ENCODE assay signal across 10 mouse cellular contexts in genomic region chr6:100502961-100503782, GRCm38 (mm10).
DNase-seq lines count a peak whose midpoint lies in the region; ATAC-seq and TF ChIP-seq lines count a peak whose summit lies in the region.
"Had no signal": no experiment of that assay in that cellular context is flagged by ENCODE, and none has a peak within 500 bp of the region (broad histone marks: within the 10 kb centered on the region; RNA-seq: fewer than 3 reads in every experiment).

No protein-coding gene starts in this region.

- no peak overlapping the region for H3K4me3 ChIP-seq in liver, adult 2 months (ENCODE audit: insufficient read depth, low read depth, low read length)
- H3K4me3 ChIP-seq in forebrain, embryonic 13.5 days: no peak overlapping the region
- no peak overlapping the region for H3K4me3 ChIP-seq in intestine, embryonic 15.5 days (replicated peaks)
- H3K4me3 ChIP-seq in liver, postnatal 0 days (ENCODE audit: low read depth, low read length): no peak overlapping the region
- H3K4me3 ChIP-seq: neural tube, embryonic 12.5 days had no signal

- WGBS in liver, adult 2 months: 68% methylated on average over 14 of the region's 14 CpGs
- WGBS in forebrain, embryonic 13.5 days: 48% methylated on average over 14 of the region's 14 CpGs
- WGBS in intestine, embryonic 15.5 days: 59% methylated on average over 14 of the region's 14 CpGs
- 74% methylated on average over 14 of the region's 14 CpGs for WGBS in liver, postnatal 0 days (ENCODE audit: insufficient replicate concordance)

- TF ChIP-seq CTCF in liver, adult 2 months (IDR thresholded peaks at IDR 0.05; ENCODE audit: low read depth, low read length): no peak
- TF ChIP-seq CTCF in liver, postnatal 0 days (IDR thresholded peaks at IDR 0.05; ENCODE audit: low read depth): no peak

- H3K27ac ChIP-seq in liver, adult 2 months (replicated peaks; ENCODE audit: insufficient read depth, low read depth, low read length): no peak overlapping the region
- peak overlapping the region; percentile 40; the same call in 1 of the 2 replicates for H3K27ac ChIP-seq in forebrain, embryonic 13.5 days
- H3K27ac ChIP-seq in intestine, embryonic 15.5 days: no peak overlapping the region
- H3K27ac ChIP-seq in liver, postnatal 0 days (ENCODE audit: low read depth): no peak overlapping the region
- H3K27ac ChIP-seq: kidney, postnatal 0 days; neural tube, embryonic 12.5 days had no signal

- no peaks in the 10 kb centered on the region for H3K79me2 ChIP-seq in liver, adult 2 months (ENCODE audit: control insufficient read depth, insufficient read depth, low read length)

- no peak for TF ChIP-seq EP300 in liver, postnatal 0 days (IDR thresholded peaks at IDR 0.05; ENCODE audit: low read depth)

- H3K4me1 ChIP-seq in liver, adult 2 months (ENCODE audit: control insufficient read depth, insufficient read depth, low read length): no peaks in the 10 kb centered on the region; the same call in 1 of the 2 replicates
- peaks cover 22% of the 10 kb centered on the region for H3K4me1 ChIP-seq in forebrain, embryonic 13.5 days
- H3K4me1 ChIP-seq in intestine, embryonic 15.5 days (replicated peaks): 0 out of 2 replicates have a peak, but pooled peaks cover 7% of the 10 kb centered on the region
- peaks cover 8% of the 10 kb centered on the region; the same call in 1 of the 2 replicates for H3K4me1 ChIP-seq in liver, postnatal 0 days (ENCODE audit: insufficient read depth)

- no peaks in the 10 kb centered on the region for H3K36me3 ChIP-seq in liver, adult 2 months (ENCODE audit: control insufficient read depth, insufficient read depth, low read length)
- no peaks in the 10 kb centered on the region for H3K36me3 ChIP-seq in forebrain, embryonic 13.5 days (ENCODE audit: poor library complexity, severe bottlenecking)
- H3K36me3 ChIP-seq in intestine, embryonic 15.5 days: no peaks in the 10 kb centered on the region
- H3K36me3 ChIP-seq in liver, postnatal 0 days (replicated peaks; ENCODE audit: insufficient read depth, low read length): no peaks in the 10 kb centered on the region
- H3K36me3 ChIP-seq: neural tube, embryonic 12.5 days had no signal

- no peaks in the 10 kb centered on the region for H3K27me3 ChIP-seq in liver, adult 2 months (ENCODE audit: control insufficient read depth, insufficient read depth, low read length)
- no peaks in the 10 kb centered on the region for H3K27me3 ChIP-seq in forebrain, embryonic 13.5 days
- no peaks in the 10 kb centered on the region for H3K27me3 ChIP-seq in intestine, embryonic 15.5 days (replicated peaks)
- no peaks in the 10 kb centered on the region for H3K27me3 ChIP-seq in liver, postnatal 0 days (ENCODE audit: insufficient read depth, low read length)

- peak; percentile 59 for DNase-seq in liver, adult 2 months (ENCODE audit: extremely low read depth, low read depth, low spot score)
- DNase-seq in liver: no peak
- peak; percentile 97 for DNase-seq in brain, adult 2 months (ENCODE audit: low read depth, low spot score)
- DNase-seq in lung, postnatal 36 days: peak; percentile 74
- no peak for DNase-seq in liver, postnatal 0 days
- no peak for DNase-seq in thymus, postnatal 25 days

- ATAC-seq in forebrain, embryonic 13.5 days: peak; percentile 83
- 0 out of 2 replicates have a peak, but pooled peaks have one; percentile 31 for ATAC-seq in intestine, embryonic 15.5 days
- no peak for ATAC-seq in liver, postnatal 0 days

- no peak overlapping the region for H3K4me2 ChIP-seq in forebrain, embryonic 13.5 days
- no peak overlapping the region for H3K4me2 ChIP-seq in intestine, embryonic 15.5 days (replicated peaks)
- no peak overlapping the region for H3K4me2 ChIP-seq in liver, postnatal 0 days (ENCODE audit: low read depth, low read length)
- H3K4me2 ChIP-seq: neural tube, embryonic 12.5 days had no signal

- no peak for TF ChIP-seq POLR2A in liver, adult 2 months (IDR thresholded peaks at IDR 0.05; ENCODE audit: extremely low read depth, insufficient read depth, low read length)

- H3K9me3 ChIP-seq in forebrain, embryonic 13.5 days (replicated peaks): no peaks in the 10 kb centered on the region
- H3K9me3 ChIP-seq in intestine, embryonic 15.5 days: no peaks in the 10 kb centered on the region
- H3K9me3 ChIP-seq in liver, postnatal 0 days (ENCODE audit: low read length): no peaks in the 10 kb centered on the region
- H3K9me3 ChIP-seq: neural tube, embryonic 12.5 days had no signal

- H3K9ac ChIP-seq in liver, adult 2 months (ENCODE audit: low read depth, low read length): no peak overlapping the region
- H3K9ac ChIP-seq in forebrain, embryonic 13.5 days: no peak overlapping the region; the same call in 1 of the 2 replicates
- H3K9ac ChIP-seq in intestine, embryonic 15.5 days: no peak overlapping the region
- no peak overlapping the region for H3K9ac ChIP-seq in liver, postnatal 0 days (replicated peaks)
- H3K9ac ChIP-seq: neural tube, embryonic 12.5 days had no signal

Comparison
In these comparisons a context has a peak if more than half of its experiments do, and no peak if none do; other contexts are left out.
1. DNase-seq: peak in liver, adult 2 months (single experiment), brain, adult 2 months (single experiment) and lung, postnatal 36 days (single experiment); none in liver (single experiment), liver, postnatal 0 days (single experiment) and thymus, postnatal 25 days (single experiment).